Mouse (Mus musculus) splenic B cell, adult 2 months (primary cell): ENCODE measurements around the gene Sox1.

ENCODE experiments used
- DNase-seq: peaks from one replicate; pipeline ENCODE4 v3.0.0-alpha.2; 2011; ENCODE audit warnings: low read depth, low spot score
- H3K27me3 ChIP-seq: 2 replicates; pipeline ENCODE4 v1.6.1; 2012; ENCODE audit warnings: mild to moderate bottlenecking, low read length, moderate library complexity, mixed read lengths; ENCODE audit not compliant: control insufficient read depth, poor library complexity, insufficient read depth, severe bottlenecking
- H3K36me3 ChIP-seq: 2 replicates; pipeline ENCODE4 v1.6.1; 2012; ENCODE audit warnings: mild to moderate bottlenecking, low read length, moderate library complexity, mixed read lengths; ENCODE audit not compliant: control insufficient read depth, poor library complexity, insufficient read depth, severe bottlenecking

Gene Sox1

GRCm38 (mm10) chr8:12396501-12397345, 1.6 kb downstream of the Sox1 start:
- no peak for DNase-seq
- Histone ChIP-seq H3K27me3 (peaks cover 4% of the 10 kb centered on the region; the same call in 1 of the 2 replicates), H3K36me3 (no peaks in the 10 kb centered on the region)

DNA sequence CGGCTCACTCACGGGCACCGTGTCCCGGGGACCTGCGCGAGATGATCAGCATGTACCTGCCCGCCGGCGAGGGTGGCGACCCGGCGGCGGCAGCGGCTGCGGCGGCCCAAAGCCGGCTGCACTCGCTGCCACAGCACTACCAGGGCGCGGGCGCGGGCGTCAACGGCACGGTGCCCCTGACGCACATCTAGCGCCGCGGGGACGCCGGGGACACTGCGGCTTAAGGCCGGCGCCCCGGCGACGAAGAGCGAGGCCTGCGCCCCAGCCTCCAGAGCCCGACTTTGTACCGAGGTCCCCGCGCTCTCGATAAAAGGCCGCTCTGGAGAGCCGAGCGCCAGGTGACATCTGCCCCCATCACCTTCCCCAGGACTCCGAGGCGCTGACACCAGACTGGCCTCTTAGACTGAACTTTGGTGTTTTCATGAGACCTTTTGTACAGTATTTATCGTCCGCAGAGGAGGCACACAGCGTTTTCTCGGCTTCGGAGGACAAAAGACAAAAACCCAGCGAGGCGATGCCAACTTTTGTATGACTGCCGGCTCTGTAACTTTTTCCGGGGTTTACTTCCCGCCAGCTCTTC, 2.3 kb downstream of the Sox1 start:
- Histone ChIP-seq H3K27me3 (peaks cover 4% of the 10 kb centered on the region; the same call in 1 of the 2 replicates), H3K36me3 (no peaks in the 10 kb centered on the region)
- no peak for DNase-seq

- no peaks in the 10 kb centered on the region for H3K36me3 ChIP-seq
- peaks cover 3% of the 10 kb centered on the region; the same call in 1 of the 2 replicates for H3K27me3 ChIP-seq
- no peak for DNase-seq
Observed at GRCm38 (mm10) chr8:12398011-12398945, 3.2 kb downstream of the Sox1 start.

GRCm38 (mm10) chr8:12399421-12400205, 4.5 kb downstream of the Sox1 start:
- H3K36me3 ChIP-seq = no peaks in the 10 kb centered on the region
- H3K27me3 ChIP-seq = peaks cover 3% of the 10 kb centered on the region; the same call in 1 of the 2 replicates
- no peak for DNase-seq

DNA sequence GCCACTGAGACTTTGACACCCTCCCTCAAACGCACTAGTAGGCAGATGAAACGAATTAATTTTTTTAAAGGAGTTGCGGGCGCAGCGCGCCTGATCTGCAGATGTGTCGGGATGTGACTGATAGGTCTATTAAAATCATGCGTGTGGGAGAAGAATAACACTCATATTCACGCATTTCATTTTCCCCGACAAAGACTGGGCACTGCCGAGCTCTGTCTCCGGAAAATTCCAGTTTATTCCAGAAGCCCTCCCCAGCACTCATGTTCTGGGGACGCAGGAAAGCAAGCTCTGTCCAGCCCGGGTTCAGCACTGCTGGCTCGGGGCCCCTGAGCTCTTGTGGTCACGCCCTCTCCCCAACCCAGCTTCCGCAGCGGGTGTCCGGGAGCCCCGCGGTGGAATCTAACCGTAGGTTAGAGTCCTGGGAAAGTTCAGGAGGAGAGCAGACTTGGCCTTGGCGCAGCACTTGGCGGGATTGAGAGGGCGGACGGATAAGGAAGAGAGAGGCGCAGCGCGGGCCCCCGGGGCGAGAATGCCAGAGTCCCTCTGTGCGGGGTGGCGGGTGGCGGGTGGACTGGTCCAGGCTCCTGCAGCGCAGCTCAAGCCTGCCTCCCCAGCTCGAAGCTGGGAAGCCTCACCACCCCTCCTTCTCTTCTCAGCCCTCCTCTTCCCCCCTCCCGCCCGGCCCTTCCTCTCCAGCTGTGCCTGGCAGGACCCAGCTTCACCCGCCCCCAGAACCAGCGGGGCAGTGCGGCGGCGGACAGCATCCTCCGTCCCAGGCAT, 5.7 kb downstream of the Sox1 start:
- peaks cover 3% of the 10 kb centered on the region; the same call in 1 of the 2 replicates for H3K27me3 ChIP-seq
- no peak for DNase-seq
- H3K36me3 ChIP-seq = no peaks in the 10 kb centered on the region

- H3K36me3 ChIP-seq = no peaks in the 10 kb centered on the region
- no peak for DNase-seq
- peaks cover 3% of the 10 kb centered on the region; the same call in 1 of the 2 replicates for H3K27me3 ChIP-seq
Observed at GRCm38 (mm10) chr8:12401391-12402270, 6.5 kb downstream of the Sox1 start.

GRCm38 (mm10) chr8:12402709-12403108, 7.6 kb downstream of the Sox1 start:
- Histone ChIP-seq H3K36me3 (no peaks in the 10 kb centered on the region), H3K27me3 (peaks cover 3% of the 10 kb centered on the region; the same call in 1 of the 2 replicates)
- DNase-seq = no peak

GRCm38 (mm10) chr8:12408020-12408419, 12.9 kb downstream of the Sox1 start:
- Histone ChIP-seq H3K27me3 (no peaks in the 10 kb centered on the region), H3K36me3 (no peaks in the 10 kb centered on the region)
- no peak for DNase-seq

DNA sequence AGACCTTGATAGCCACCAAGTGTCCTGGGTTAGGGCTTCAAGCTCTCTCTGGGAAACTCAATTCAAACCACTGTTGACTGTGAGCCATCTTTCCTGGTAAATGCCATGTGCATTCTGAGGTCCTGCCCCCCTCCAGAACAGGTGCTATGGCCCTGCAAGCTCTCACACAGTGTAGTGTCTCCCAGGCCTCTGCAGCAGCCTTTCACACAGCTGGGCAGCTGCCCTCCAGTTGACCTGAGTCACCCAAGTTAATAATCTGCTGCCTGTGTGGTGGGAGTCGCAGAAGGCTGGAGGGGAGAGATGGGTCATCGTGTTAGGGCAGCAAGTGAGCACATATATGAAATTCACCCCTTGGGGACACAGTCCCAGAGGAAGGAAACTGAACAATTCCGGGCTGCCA, 14.9 kb downstream of the Sox1 start:
- H3K36me3 ChIP-seq = no peaks in the 10 kb centered on the region
- no peaks in the 10 kb centered on the region for H3K27me3 ChIP-seq
- no peak for DNase-seq

DNA sequence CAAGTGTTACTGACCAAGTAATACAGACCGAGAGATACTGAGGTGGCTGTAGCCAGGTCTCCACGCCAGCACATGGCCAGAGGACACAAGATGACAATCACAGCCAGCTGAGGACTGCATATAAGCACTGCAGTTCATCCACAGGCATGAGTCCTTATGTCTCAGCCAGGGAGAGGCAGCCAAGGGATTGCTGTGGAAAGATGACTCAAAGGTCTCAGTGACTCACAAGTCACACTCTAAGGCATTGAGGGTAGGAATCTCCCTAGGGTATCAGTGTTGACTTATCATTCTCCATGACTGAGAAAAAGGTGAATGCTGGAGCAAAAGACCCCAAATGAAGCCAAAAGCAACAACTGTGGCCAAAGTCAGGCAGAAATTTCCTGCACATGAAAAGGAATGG, 22.0 kb downstream of the Sox1 start:
- no peaks in the 10 kb centered on the region for H3K27me3 ChIP-seq

DNA sequence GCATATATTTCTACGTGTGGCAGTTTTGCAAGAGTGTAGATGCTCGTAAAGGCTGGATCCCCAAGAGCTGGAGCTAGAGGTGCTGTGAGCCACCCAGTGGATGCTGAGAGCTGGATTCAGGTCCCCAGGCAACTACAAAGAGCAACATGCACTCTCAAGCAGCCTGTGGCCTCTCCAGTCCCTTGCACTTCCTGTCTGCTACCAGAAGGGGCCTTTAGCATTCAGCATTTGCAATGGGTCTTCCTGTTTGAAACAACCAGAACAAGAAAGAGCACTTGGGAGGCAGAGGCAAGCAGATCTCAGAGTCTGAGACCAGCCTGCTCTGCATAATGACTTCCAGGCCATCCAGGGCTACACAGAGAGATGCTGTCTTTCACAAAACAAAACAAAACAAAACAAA, 25.4 kb downstream of the Sox1 start:
- no peak for DNase-seq
- no peaks in the 10 kb centered on the region for H3K27me3 ChIP-seq
- H3K36me3 ChIP-seq = no peaks in the 10 kb centered on the region

More for the DNA sequence above, 22.0 kb downstream of the Sox1 start:
- no peak for DNase-seq
- no peaks in the 10 kb centered on the region for H3K36me3 ChIP-seq

DNA sequence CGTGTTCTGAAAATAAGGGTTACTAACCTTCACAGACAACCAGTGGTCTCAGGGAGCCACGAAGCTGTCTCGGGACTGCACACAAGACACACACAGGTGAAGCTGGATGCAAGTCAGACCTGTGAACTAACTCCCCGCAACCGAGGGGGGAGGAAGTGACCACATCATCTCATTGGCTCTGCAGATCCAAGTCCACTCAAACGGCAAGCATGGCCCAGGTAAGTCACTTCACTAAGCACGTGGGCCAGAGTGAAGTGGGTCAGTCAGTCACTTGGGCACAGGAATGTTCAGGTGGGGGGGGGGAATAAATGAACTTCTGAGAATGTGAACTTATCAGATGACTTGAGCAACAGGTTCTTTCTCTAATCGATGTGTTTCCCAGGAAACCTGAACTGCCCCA, 30.8 kb downstream of the Sox1 start:
- no peak for DNase-seq
- Histone ChIP-seq H3K27me3 (no peaks in the 10 kb centered on the region), H3K36me3 (no peaks in the 10 kb centered on the region)

DNA sequence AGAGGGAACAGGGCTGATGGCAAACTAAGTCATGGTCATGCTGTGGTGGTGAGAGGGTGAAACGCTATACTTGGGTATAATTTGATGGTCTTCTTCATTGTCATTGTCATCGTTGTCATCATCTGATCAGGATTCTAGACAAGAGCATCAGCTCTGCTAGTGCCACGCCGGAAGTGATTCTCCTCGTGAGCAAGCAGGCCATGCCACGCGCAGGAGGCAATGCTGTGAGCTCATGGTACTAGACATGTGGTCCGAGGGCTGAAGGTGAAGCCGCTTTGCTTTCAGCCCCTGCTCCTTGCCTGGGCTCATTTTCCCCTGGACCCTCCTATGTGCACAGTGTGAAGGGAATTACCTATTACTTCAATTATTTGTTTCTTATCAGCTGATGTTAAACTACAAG, 32.3 kb downstream of the Sox1 start:
- H3K27me3 ChIP-seq = no peaks in the 10 kb centered on the region
- no peaks in the 10 kb centered on the region for H3K36me3 ChIP-seq
- no peak for DNase-seq
